Mouse (Mus musculus): Measurements from ENCODE around the gene Tet2. TPM values are rescaled to one million over a fixed set of nuclear protein-coding genes. Genes with fewer than 3 reads are reported as not detected.

Tet2 gene
- polyA plus RNA-seq, 1 experiment from 2014 or later, result 19.3 TPM

- no peak for ATAC-seq (replicated peaks; ENCODE audit: low FRiP score)
- WGBS, result 91% methylated on average over 1 of the region's 1 CpGs
These were observed 109.2 kb downstream of the Tet2 start for GRCm38 (mm10) chr3:133435774-133436148.

GRCm38 (mm10) chr3:133435141-133435773 is 109.7 kb downstream of the Tet2 start:
- WGBS, result 91% methylated on average over 6 of the region's 6 CpGs
- Histone ChIP-seq H3K27ac (ENCODE audit: low read depth, low read length) (no peak overlapping the region), H3K4me2 (ENCODE audit: low read depth, low read length, severe bottlenecking) (no peak overlapping the region), H3K4me1 (replicated peaks; ENCODE audit: control insufficient read depth, insufficient read depth, low read length) (no peaks in the 10 kb centered on the region), H3K9ac (ENCODE audit: low read length) (no peak overlapping the region), H3K36me3 (ENCODE audit: control insufficient read depth, insufficient read depth, low read length) (no peaks in the 10 kb centered on the region), H3K27me3 (ENCODE audit: control insufficient read depth, insufficient read depth, low read length) (no peaks in the 10 kb centered on the region), H3K4me3 (ENCODE audit: low read depth, low read length) (no peak overlapping the region), H3K9me3 (ENCODE audit: control insufficient read depth, low read length) (no peaks in the 10 kb centered on the region)
- DNase-seq (ENCODE audit: low spot score) (no peak), ATAC-seq (replicated peaks; ENCODE audit: low FRiP score) (no peak)

More at GRCm38 (mm10) chr3:133435774-133436148, 109.2 kb downstream of the Tet2 start:
- Histone ChIP-seq H3K4me2 (ENCODE audit: low read depth, low read length, severe bottlenecking) (no peak overlapping the region), H3K27ac (ENCODE audit: low read depth, low read length) (no peak overlapping the region), H3K36me3 (ENCODE audit: control insufficient read depth, insufficient read depth, low read length) (no peaks in the 10 kb centered on the region), H3K9me3 (ENCODE audit: control insufficient read depth, low read length) (no peaks in the 10 kb centered on the region), H3K4me3 (ENCODE audit: low read depth, low read length) (no peak overlapping the region), H3K9ac (ENCODE audit: low read length) (no peak overlapping the region), H3K27me3 (ENCODE audit: control insufficient read depth, insufficient read depth, low read length) (no peaks in the 10 kb centered on the region), H3K4me1 (replicated peaks; ENCODE audit: control insufficient read depth, insufficient read depth, low read length) (no peaks in the 10 kb centered on the region)
- DNase-seq (ENCODE audit: low spot score), result no peak

GRCm38 (mm10) chr3:133429394-133430173 is 115.4 kb downstream of the Tet2 start:
- H3K27me3 ChIP-seq (ENCODE audit: control insufficient read depth, insufficient read depth, low read length), result no peaks in the 10 kb centered on the region
- H3K4me1 ChIP-seq (replicated peaks; ENCODE audit: control insufficient read depth, insufficient read depth, low read length), result no peaks in the 10 kb centered on the region
- no peak overlapping the region for H3K9ac ChIP-seq (ENCODE audit: low read length)
- no peak overlapping the region for H3K4me3 ChIP-seq (ENCODE audit: low read depth, low read length)
- ATAC-seq (replicated peaks; ENCODE audit: low FRiP score) (no peak), DNase-seq (ENCODE audit: low spot score) (no peak)
- no peaks in the 10 kb centered on the region for H3K36me3 ChIP-seq (ENCODE audit: control insufficient read depth, insufficient read depth, low read length)
- no peak overlapping the region for H3K27ac ChIP-seq (ENCODE audit: low read depth, low read length)
- H3K9me3 ChIP-seq (ENCODE audit: control insufficient read depth, low read length), result no peaks in the 10 kb centered on the region
- WGBS, result 90% methylated on average over 4 of the region's 4 CpGs
- no peak overlapping the region for H3K4me2 ChIP-seq (ENCODE audit: low read depth, low read length, severe bottlenecking)

- Histone ChIP-seq H3K9me3 (ENCODE audit: control insufficient read depth, low read length) (no peaks in the 10 kb centered on the region), H3K27me3 (ENCODE audit: control insufficient read depth, insufficient read depth, low read length) (no peaks in the 10 kb centered on the region), H3K36me3 (ENCODE audit: control insufficient read depth, insufficient read depth, low read length) (no peaks in the 10 kb centered on the region), H3K4me2 (ENCODE audit: low read depth, low read length, severe bottlenecking) (no peak overlapping the region), H3K4me3 (ENCODE audit: low read depth, low read length) (no peak overlapping the region), H3K27ac (ENCODE audit: low read depth, low read length) (no peak overlapping the region), H3K4me1 (replicated peaks; ENCODE audit: control insufficient read depth, insufficient read depth, low read length) (no peaks in the 10 kb centered on the region), H3K9ac (ENCODE audit: low read length) (no peak overlapping the region)
- 77% methylated on average over 4 of the region's 4 CpGs for WGBS
- DNase-seq (ENCODE audit: low spot score) (no peak), ATAC-seq (replicated peaks; ENCODE audit: low FRiP score) (no peak)
These were observed 116.9 kb downstream of the Tet2 start for GRCm38 (mm10) chr3:133428003-133428402.

GRCm38 (mm10) chr3:133423073-133423472 is 121.9 kb downstream of the Tet2 start:
- Histone ChIP-seq H3K4me2 (ENCODE audit: low read depth, low read length, severe bottlenecking) (no peak overlapping the region), H3K4me1 (replicated peaks; ENCODE audit: control insufficient read depth, insufficient read depth, low read length) (no peaks in the 10 kb centered on the region), H3K27ac (ENCODE audit: low read depth, low read length) (no peak overlapping the region), H3K9ac (ENCODE audit: low read length) (no peak overlapping the region), H3K36me3 (ENCODE audit: control insufficient read depth, insufficient read depth, low read length) (no peaks in the 10 kb centered on the region), H3K9me3 (ENCODE audit: control insufficient read depth, low read length) (no peaks in the 10 kb centered on the region), H3K4me3 (ENCODE audit: low read depth, low read length) (no peak overlapping the region), H3K27me3 (ENCODE audit: control insufficient read depth, insufficient read depth, low read length) (no peaks in the 10 kb centered on the region)
- DNase-seq (ENCODE audit: low spot score) (no peak), ATAC-seq (replicated peaks; ENCODE audit: low FRiP score) (no peak)

- Histone ChIP-seq H3K9ac (ENCODE audit: low read length) (no peak overlapping the region), H3K9me3 (ENCODE audit: control insufficient read depth, low read length) (no peaks in the 10 kb centered on the region), H3K27me3 (ENCODE audit: control insufficient read depth, insufficient read depth, low read length) (no peaks in the 10 kb centered on the region), H3K4me1 (replicated peaks; ENCODE audit: control insufficient read depth, insufficient read depth, low read length) (no peaks in the 10 kb centered on the region), H3K4me3 (ENCODE audit: low read depth, low read length) (no peak overlapping the region), H3K27ac (ENCODE audit: low read depth, low read length) (no peak overlapping the region), H3K4me2 (ENCODE audit: low read depth, low read length, severe bottlenecking) (no peak overlapping the region), H3K36me3 (ENCODE audit: control insufficient read depth, insufficient read depth, low read length) (no peaks in the 10 kb centered on the region)
- ATAC-seq (replicated peaks; ENCODE audit: low FRiP score) (no peak), DNase-seq (ENCODE audit: low spot score) (no peak)
- WGBS, result 90% methylated on average over 4 of the region's 4 CpGs
These were observed 130.2 kb downstream of the Tet2 start for GRCm38 (mm10) chr3:133414747-133415146.

Small RNA genes lying within 50 kb of the gene (microRNA-seq; reads per million reads assigned to microRNA genes)
- gene Gm25042 (ENCODE audit: insufficient number of aligned reads), result not detected

Other genes starting within 250 kb of the Tet2 start
- 75.1 and 76.7 TPM in 2 replicates for gene Ppa2, start 235.0 kb downstream of the Tet2 start, polyA plus RNA-seq (2014; fragmentation: Nextera tagmentation; extraction: Ambion mirVana)

Data from forebrain, embryonic 11.5 days (tissue).